Mouse (Mus musculus) heart, postnatal 0 days (tissue): ENCODE data around the gene Tmem219.

ENCODE experiments used
- CTCF ChIP-seq: IDR thresholded peaks from 2 replicates; pipeline ENCODE4 v1.5.1; 2016; ENCODE audit warnings: antibody characterized with exemption, control low read depth, low read depth
- EP300 ChIP-seq: IDR thresholded peaks from 2 replicates; pipeline ENCODE4 v1.6.1; 2016; ENCODE audit warnings: antibody characterized with exemption, low read depth

GRCm38 (mm10) chr7:126855641-126856040 is 67.1 kb downstream of the Tmem219 start:
- TF ChIP-seq CTCF (no peak), EP300 (no peak)
